Mouse (Mus musculus): Measurements from ENCODE around the gene Cracr2a.

Gene Cracr2a

GRCm38 (mm10) chr6:127565951-127566732, 5.0 kb downstream of the Cracr2a start:
- no peak for DNase-seq

GRCm38 (mm10) chr6:127571849-127572550, 10.9 kb downstream of the Cracr2a start:
- no peak for DNase-seq

- no peak for DNase-seq
These were observed 12.8 kb downstream of the Cracr2a start for GRCm38 (mm10) chr6:127573779-127574463.

- DNase-seq = no peak
These were observed 14.1 kb downstream of the Cracr2a start for GRCm38 (mm10) chr6:127575194-127575593.

- DNase-seq = no peak
These were observed 16.6 kb downstream of the Cracr2a start for GRCm38 (mm10) chr6:127577688-127578087.

- no peak for DNase-seq
These were observed 17.2 kb downstream of the Cracr2a start for GRCm38 (mm10) chr6:127578316-127578715.

- DNase-seq = no peak
These were observed 17.7 kb downstream of the Cracr2a start for GRCm38 (mm10) chr6:127578810-127579209.

GRCm38 (mm10) chr6:127581915-127582314, 20.8 kb downstream of the Cracr2a start:
- DNase-seq = no peak

- peak; percentile 73 for DNase-seq
These were observed 21.4 kb downstream of the Cracr2a start for GRCm38 (mm10) chr6:127582391-127583176.

- no peak for DNase-seq
These were observed 30.3 kb downstream of the Cracr2a start for GRCm38 (mm10) chr6:127591467-127591866.

GRCm38 (mm10) chr6:127593487-127593886, 32.3 kb downstream of the Cracr2a start:
- DNase-seq = no peak

- no peak for DNase-seq
These were observed 38.1 kb downstream of the Cracr2a start for GRCm38 (mm10) chr6:127599280-127599679.

GRCm38 (mm10) chr6:127605067-127606025, 44.2 kb downstream of the Cracr2a start:
- DNase-seq = no peak

GRCm38 (mm10) chr6:127609673-127610072, 48.5 kb downstream of the Cracr2a start:
- DNase-seq = no peak

GRCm38 (mm10) chr6:127611216-127611615, 50.1 kb downstream of the Cracr2a start:
- DNase-seq = no peak

- DNase-seq = no peak
These were observed 53.2 kb downstream of the Cracr2a start for GRCm38 (mm10) chr6:127614083-127614984.

- no peak for DNase-seq
These were observed 55.5 kb downstream of the Cracr2a start for GRCm38 (mm10) chr6:127616623-127617022.

- peak; percentile 22 for DNase-seq
These were observed 56.3 kb downstream of the Cracr2a start for GRCm38 (mm10) chr6:127617258-127618025.

GRCm38 (mm10) chr6:127618686-127619085, 57.5 kb downstream of the Cracr2a start:
- no peak for DNase-seq

GRCm38 (mm10) chr6:127625135-127625534, 64.0 kb downstream of the Cracr2a start:
- peak; percentile 36 for DNase-seq
